Mouse (Mus musculus): Measurements from ENCODE around the gene Slc25a22. TPM values are rescaled to one million over a fixed set of nuclear protein-coding genes. Genes with fewer than 3 reads are reported as not detected.

Gene Slc25a22
- 48.3 TPM for polyA plus RNA-seq (2014; fragmentation: Illumina TruSeq; extraction: RNeasy Lipid Tissue Mini Kit (QIAGEN cat#74804); ENCODE audit: low read depth, low replicate concordance)

GRCm38 (mm10) chr7:141437178-141438120 lies at the start of gene Slc25a22:
Gene Slc25a22 (minus strand): TSS chr7:141437892.

GRCm38 (mm10) chr7:141475011-141475804 lies 37.5 kb upstream of the Slc25a22 start, which contains the start of the genes Polr2l and Tspan4:
Gene Polr2l (minus strand): TSS chr7:141475132.
Gene Tspan4 (plus strand): TSS chr7:141475240.

GRCm38 (mm10) chr7:141467230-141468030 lies 29.7 kb upstream of the Slc25a22 start, which contains the start of gene Cd151:
Gene Cd151 (plus strand): TSS chr7:141467392.

GRCm38 (mm10) chr7:141460391-141461113 lies 22.9 kb upstream of the Slc25a22 start, which contains the start of gene Cracr2b:
Gene Cracr2b (plus strand): TSS chr7:141461094.

GRCm38 (mm10) chr7:141454967-141455551 lies 17.4 kb upstream of the Slc25a22 start, which contains the start of gene Pnpla2:
Gene Pnpla2 (plus strand): TSS chr7:141455198.

GRCm38 (mm10) chr7:141447110-141447991 lies 9.7 kb upstream of the Slc25a22 start, which contains the start of gene Rplp2:
Gene Rplp2 (plus strand): TSS chr7:141447370.

GRCm38 (mm10) chr7:141443828-141444237 lies 6.1 kb upstream of the Slc25a22 start, which contains the start of gene Pidd1:
Gene Pidd1 (minus strand): TSS chr7:141444025.

GRCm38 (mm10) chr7:141429310-141429709 lies 8.4 kb downstream of the Slc25a22 start, which contains the start of gene Cend1:
Gene Cend1 (minus strand): TSS chr7:141429491.

GRCm38 (mm10) chr7:141413809-141414584 lies 23.7 kb downstream of the Slc25a22 start, which contains the start of gene Gatd1:
Gene Gatd1 (minus strand): TSS chr7:141414136.

GRCm38 (mm10) chr7:141391625-141392551 lies 45.8 kb downstream of the Slc25a22 start, which contains the start of gene Taldo1:
Gene Taldo1 (plus strand): TSS chr7:141392199.

Other genes with a start within 250 kb of the Slc25a22 start
- gene Hras, start 243.9 kb downstream of the Slc25a22 start, polyA plus RNA-seq (2014; fragmentation: Illumina TruSeq; extraction: RNeasy Lipid Tissue Mini Kit (QIAGEN cat#74804); ENCODE audit: low read depth, low replicate concordance), result 59.1 TPM
- 2.6 TPM for gene Lrrc56, start 243.7 kb downstream of the Slc25a22 start, polyA plus RNA-seq (2014; fragmentation: Illumina TruSeq; extraction: RNeasy Lipid Tissue Mini Kit (QIAGEN cat#74804); ENCODE audit: low read depth, low replicate concordance)
- gene Lmntd2, start 223.8 kb downstream of the Slc25a22 start, polyA plus RNA-seq (2014; fragmentation: Illumina TruSeq; extraction: RNeasy Lipid Tissue Mini Kit (QIAGEN cat#74804); ENCODE audit: low read depth, low replicate concordance), result not detected
- gene Rassf7, start 222.0 kb downstream of the Slc25a22 start, polyA plus RNA-seq (2014; fragmentation: Illumina TruSeq; extraction: RNeasy Lipid Tissue Mini Kit (QIAGEN cat#74804); ENCODE audit: low read depth, low replicate concordance), result 0.39 TPM
- gene Phrf1, start 209.1 kb downstream of the Slc25a22 start, polyA plus RNA-seq (2014; fragmentation: Illumina TruSeq; extraction: RNeasy Lipid Tissue Mini Kit (QIAGEN cat#74804); ENCODE audit: low read depth, low replicate concordance), result 22.9 TPM
- 10.7 TPM for gene Irf7, start 171.4 kb downstream of the Slc25a22 start, polyA plus RNA-seq (2014; fragmentation: Illumina TruSeq; extraction: RNeasy Lipid Tissue Mini Kit (QIAGEN cat#74804); ENCODE audit: low read depth, low replicate concordance)
- not detected for gene Cdhr5, start 161.1 kb downstream of the Slc25a22 start, polyA plus RNA-seq (2014; fragmentation: Illumina TruSeq; extraction: RNeasy Lipid Tissue Mini Kit (QIAGEN cat#74804); ENCODE audit: low read depth, low replicate concordance)
- gene Sct, start 158.8 kb downstream of the Slc25a22 start, polyA plus RNA-seq (2014; fragmentation: Illumina TruSeq; extraction: RNeasy Lipid Tissue Mini Kit (QIAGEN cat#74804); ENCODE audit: low read depth, low replicate concordance), result not detected
- gene Drd4, start 145.9 kb downstream of the Slc25a22 start, polyA plus RNA-seq (2014; fragmentation: Illumina TruSeq; extraction: RNeasy Lipid Tissue Mini Kit (QIAGEN cat#74804); ENCODE audit: low read depth, low replicate concordance), result not detected
- 17.7 TPM for gene Deaf1, start 110.2 kb downstream of the Slc25a22 start, polyA plus RNA-seq (2014; fragmentation: Illumina TruSeq; extraction: RNeasy Lipid Tissue Mini Kit (QIAGEN cat#74804); ENCODE audit: low read depth, low replicate concordance)
- 27.8 TPM for gene Tmem80, start 110.2 kb downstream of the Slc25a22 start, polyA plus RNA-seq (2014; fragmentation: Illumina TruSeq; extraction: RNeasy Lipid Tissue Mini Kit (QIAGEN cat#74804); ENCODE audit: low read depth, low replicate concordance)
- 4.6 TPM for gene Eps8l2, start 99.0 kb downstream of the Slc25a22 start, polyA plus RNA-seq (2014; fragmentation: Illumina TruSeq; extraction: RNeasy Lipid Tissue Mini Kit (QIAGEN cat#74804); ENCODE audit: low read depth, low replicate concordance)
- 127 TPM for gene Taldo1, start 45.7 kb downstream of the Slc25a22 start, polyA plus RNA-seq (2014; fragmentation: Illumina TruSeq; extraction: RNeasy Lipid Tissue Mini Kit (QIAGEN cat#74804); ENCODE audit: low read depth, low replicate concordance)
- gene Gatd1, start 23.8 kb downstream of the Slc25a22 start, polyA plus RNA-seq (2014; fragmentation: Illumina TruSeq; extraction: RNeasy Lipid Tissue Mini Kit (QIAGEN cat#74804); ENCODE audit: low read depth, low replicate concordance), result 15.8 TPM
- gene Cend1, start 8.4 kb downstream of the Slc25a22 start, polyA plus RNA-seq (2014; fragmentation: Illumina TruSeq; extraction: RNeasy Lipid Tissue Mini Kit (QIAGEN cat#74804); ENCODE audit: low read depth, low replicate concordance), result 2.8 TPM
- 1.4 TPM for gene Pidd1, start 6.1 kb upstream of the Slc25a22 start, polyA plus RNA-seq (2014; fragmentation: Illumina TruSeq; extraction: RNeasy Lipid Tissue Mini Kit (QIAGEN cat#74804); ENCODE audit: low read depth, low replicate concordance)
- 735 TPM for gene Rplp2, start 9.5 kb upstream of the Slc25a22 start, polyA plus RNA-seq (2014; fragmentation: Illumina TruSeq; extraction: RNeasy Lipid Tissue Mini Kit (QIAGEN cat#74804); ENCODE audit: low read depth, low replicate concordance)
- 449 TPM for gene Pnpla2, start 17.3 kb upstream of the Slc25a22 start, polyA plus RNA-seq (2014; fragmentation: Illumina TruSeq; extraction: RNeasy Lipid Tissue Mini Kit (QIAGEN cat#74804); ENCODE audit: low read depth, low replicate concordance)
- gene Cracr2b, start 23.2 kb upstream of the Slc25a22 start, polyA plus RNA-seq (2014; fragmentation: Illumina TruSeq; extraction: RNeasy Lipid Tissue Mini Kit (QIAGEN cat#74804); ENCODE audit: low read depth, low replicate concordance), result 35.1 TPM
- gene Cd151, start 29.5 kb upstream of the Slc25a22 start, polyA plus RNA-seq (2014; fragmentation: Illumina TruSeq; extraction: RNeasy Lipid Tissue Mini Kit (QIAGEN cat#74804); ENCODE audit: low read depth, low replicate concordance), result 248 TPM
- 55.2 TPM for gene Polr2l, start 37.2 kb upstream of the Slc25a22 start, polyA plus RNA-seq (2014; fragmentation: Illumina TruSeq; extraction: RNeasy Lipid Tissue Mini Kit (QIAGEN cat#74804); ENCODE audit: low read depth, low replicate concordance)
- 27.8 TPM for gene Tspan4, start 37.3 kb upstream of the Slc25a22 start, polyA plus RNA-seq (2014; fragmentation: Illumina TruSeq; extraction: RNeasy Lipid Tissue Mini Kit (QIAGEN cat#74804); ENCODE audit: low read depth, low replicate concordance)
- gene Chid1, start 102.0 kb upstream of the Slc25a22 start, polyA plus RNA-seq (2014; fragmentation: Illumina TruSeq; extraction: RNeasy Lipid Tissue Mini Kit (QIAGEN cat#74804); ENCODE audit: low read depth, low replicate concordance), result 27.4 TPM
- 33.0 TPM for gene Ap2a2, start 124.3 kb upstream of the Slc25a22 start, polyA plus RNA-seq (2014; fragmentation: Illumina TruSeq; extraction: RNeasy Lipid Tissue Mini Kit (QIAGEN cat#74804); ENCODE audit: low read depth, low replicate concordance)
- gene Muc6, start 217.4 kb upstream of the Slc25a22 start, polyA plus RNA-seq (2014; fragmentation: Illumina TruSeq; extraction: RNeasy Lipid Tissue Mini Kit (QIAGEN cat#74804); ENCODE audit: low read depth, low replicate concordance), result not detected